Mouse (Mus musculus): ENCODE data around the gene Pebp1. TPM values are rescaled to one million over a fixed set of nuclear protein-coding genes. Genes with fewer than 3 reads are reported as not detected.
"Not testable (repeated sequence)": the region's sequence is repeated elsewhere in the genome, so short reads cannot be mapped to it uniquely, and the experiment has no call there.

Pebp1 gene
- polyA plus RNA-seq, 1 experiment from 2014 or later: 1,042 TPM

GRCm38 (mm10) chr5:117307699-117308098, 20.3 kb upstream of the Pebp1 start:
- ATAC-seq (ENCODE audit: low FRiP score): no peak
- Histone ChIP-seq H3K4me2 (replicated peaks) (no peak overlapping the region), H3K36me3 (replicated peaks; ENCODE audit: control insufficient read depth, insufficient read depth) (no peaks in the 10 kb centered on the region), H3K9me3 (ENCODE audit: control insufficient read depth, low read length) (0 out of 2 replicates have a peak, but pooled peaks cover 3% of the 10 kb centered on the region), H3K27ac (no peak overlapping the region), H3K4me1 (replicated peaks; ENCODE audit: control insufficient read depth, insufficient read depth, low read length) (0 out of 2 replicates have a peak, but pooled peaks cover 4% of the 10 kb centered on the region), H3K27me3 (ENCODE audit: control insufficient read depth, insufficient read depth, low read length) (no peaks in the 10 kb centered on the region), H3K9ac (no peak overlapping the region), H3K4me3 (replicated peaks; ENCODE audit: low read length) (no peak overlapping the region)
- DNase-seq (ENCODE audit: low spot score): peak; percentile 55
- 44% methylated on average over 11 of the region's 11 CpGs for WGBS

GRCm38 (mm10) chr5:117306826-117307225, 19.4 kb upstream of the Pebp1 start:
- no peaks in the 10 kb centered on the region for H3K36me3 ChIP-seq (replicated peaks; ENCODE audit: control insufficient read depth, insufficient read depth)
- 0 out of 2 replicates have a peak, but pooled peaks cover 4% of the 10 kb centered on the region for H3K4me1 ChIP-seq (replicated peaks; ENCODE audit: control insufficient read depth, insufficient read depth, low read length)
- ATAC-seq (ENCODE audit: low FRiP score): no peak
- no peak overlapping the region for H3K9ac ChIP-seq
- no peak for DNase-seq (ENCODE audit: low spot score)
- WGBS: 88% methylated on average over 2 of the region's 2 CpGs
- H3K9me3 ChIP-seq (ENCODE audit: control insufficient read depth, low read length): 0 out of 2 replicates have a peak, but pooled peaks cover 3% of the 10 kb centered on the region
- H3K27ac ChIP-seq: no peak overlapping the region
- H3K4me3 ChIP-seq (replicated peaks; ENCODE audit: low read length): no peak overlapping the region
- H3K4me2 ChIP-seq (replicated peaks): no peak overlapping the region
- no peaks in the 10 kb centered on the region for H3K27me3 ChIP-seq (ENCODE audit: control insufficient read depth, insufficient read depth, low read length)

DNA sequence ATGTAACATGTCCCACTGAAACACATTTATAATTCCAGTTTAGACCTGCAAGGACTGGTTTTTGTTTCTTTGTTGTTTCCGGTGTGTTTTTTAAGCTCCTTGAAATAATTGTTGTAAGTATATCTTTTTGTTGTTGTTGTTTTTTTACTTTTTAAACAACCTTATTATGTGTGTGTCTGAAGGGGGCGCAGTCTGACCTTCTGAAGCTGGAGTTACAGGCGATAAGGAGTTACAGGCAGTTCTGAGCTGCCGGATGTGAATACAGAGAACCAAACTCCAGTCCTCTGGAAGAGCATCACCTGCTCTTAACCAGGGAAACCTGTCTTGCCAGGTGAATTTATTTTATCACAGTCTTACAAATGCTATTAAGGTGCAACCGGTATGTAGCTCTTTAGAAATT, 18.3 kb upstream of the Pebp1 start:
- no peaks in the 10 kb centered on the region for H3K36me3 ChIP-seq (replicated peaks; ENCODE audit: control insufficient read depth, insufficient read depth)
- 96% methylated on average over 5 of the region's 5 CpGs for WGBS
- no peak overlapping the region for H3K27ac ChIP-seq
- no peak overlapping the region for H3K4me3 ChIP-seq (replicated peaks; ENCODE audit: low read length)
- H3K9ac ChIP-seq: no peak overlapping the region
- no peaks in the 10 kb centered on the region for H3K27me3 ChIP-seq (ENCODE audit: control insufficient read depth, insufficient read depth, low read length)
- H3K9me3 ChIP-seq (ENCODE audit: control insufficient read depth, low read length): 0 out of 2 replicates have a peak, but pooled peaks cover 3% of the 10 kb centered on the region
- ATAC-seq (ENCODE audit: low FRiP score): no peak
- no peak overlapping the region for H3K4me2 ChIP-seq (replicated peaks)
- DNase-seq (ENCODE audit: low spot score): no peak
- 0 out of 2 replicates have a peak, but pooled peaks cover 4% of the 10 kb centered on the region for H3K4me1 ChIP-seq (replicated peaks; ENCODE audit: control insufficient read depth, insufficient read depth, low read length)

- no peak overlapping the region for H3K27ac ChIP-seq
- WGBS: 79% methylated on average over 7 of the region's 7 CpGs
- 0 out of 2 replicates have a peak, but pooled peaks cover 4% of the 10 kb centered on the region for H3K4me1 ChIP-seq (replicated peaks; ENCODE audit: control insufficient read depth, insufficient read depth, low read length)
- DNase-seq (ENCODE audit: low spot score) (peak; percentile 71), ATAC-seq (ENCODE audit: low FRiP score) (no peak)
- no peaks in the 10 kb centered on the region for H3K36me3 ChIP-seq (replicated peaks; ENCODE audit: control insufficient read depth, insufficient read depth)
- H3K4me3 ChIP-seq (replicated peaks; ENCODE audit: low read length): no peak overlapping the region
- H3K9ac ChIP-seq: no peak overlapping the region
- no peaks in the 10 kb centered on the region for H3K27me3 ChIP-seq (ENCODE audit: control insufficient read depth, insufficient read depth, low read length)
- H3K4me2 ChIP-seq (replicated peaks): no peak overlapping the region
- H3K9me3 ChIP-seq (ENCODE audit: control insufficient read depth, low read length): 0 out of 2 replicates have a peak, but pooled peaks cover 3% of the 10 kb centered on the region
These were observed 17.5 kb upstream of the Pebp1 start for GRCm38 (mm10) chr5:117304947-117305346.

- no peaks in the 10 kb centered on the region for H3K36me3 ChIP-seq (replicated peaks; ENCODE audit: control insufficient read depth, insufficient read depth)
- no peak overlapping the region for H3K4me2 ChIP-seq (replicated peaks)
- H3K27ac ChIP-seq: no peak overlapping the region
- H3K9ac ChIP-seq: no peak overlapping the region
- ATAC-seq (ENCODE audit: low FRiP score) (no peak), DNase-seq (ENCODE audit: low spot score) (no peak)
- H3K4me1 ChIP-seq (replicated peaks; ENCODE audit: control insufficient read depth, insufficient read depth, low read length): 0 out of 2 replicates have a peak, but pooled peaks cover 4% of the 10 kb centered on the region
- H3K27me3 ChIP-seq (ENCODE audit: control insufficient read depth, insufficient read depth, low read length): no peaks in the 10 kb centered on the region
- no peak overlapping the region for H3K4me3 ChIP-seq (replicated peaks; ENCODE audit: low read length)
- H3K9me3 ChIP-seq (ENCODE audit: control insufficient read depth, low read length): 0 out of 2 replicates have a peak, but pooled peaks cover 3% of the 10 kb centered on the region
- WGBS: 36% methylated on average over 18 of the region's 18 CpGs
These were observed 16.5 kb upstream of the Pebp1 start for GRCm38 (mm10) chr5:117303691-117304579.

DNA sequence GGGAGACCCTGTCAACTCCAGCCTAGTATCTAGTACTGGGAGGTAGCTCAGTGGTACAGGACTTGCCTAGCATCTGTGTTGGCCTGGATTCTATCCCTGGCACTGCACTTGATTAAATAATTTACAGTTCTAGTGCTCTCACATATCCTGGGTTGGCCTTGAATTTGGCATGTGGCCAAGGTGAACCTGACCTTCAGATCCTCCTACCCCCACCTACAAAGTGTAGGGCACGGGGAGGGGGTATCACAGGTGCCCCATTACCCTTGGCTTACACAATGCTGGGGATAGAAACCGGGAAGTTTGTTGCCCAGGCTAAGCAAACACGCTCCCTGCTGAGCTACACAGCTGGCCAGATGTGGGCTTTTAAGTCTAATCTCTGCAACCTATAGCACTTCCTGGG, 15.5 kb upstream of the Pebp1 start:
- DNase-seq (ENCODE audit: low spot score): no peak
- Histone ChIP-seq H3K27me3 (ENCODE audit: control insufficient read depth, insufficient read depth, low read length) (no peaks in the 10 kb centered on the region), H3K4me2 (replicated peaks) (no peak overlapping the region), H3K4me3 (replicated peaks; ENCODE audit: low read length) (no peak overlapping the region), H3K9ac (no peak overlapping the region), H3K9me3 (ENCODE audit: control insufficient read depth, low read length) (0 out of 2 replicates have a peak, but pooled peaks cover 3% of the 10 kb centered on the region), H3K27ac (no peak overlapping the region), H3K36me3 (replicated peaks; ENCODE audit: control insufficient read depth, insufficient read depth) (no peaks in the 10 kb centered on the region), H3K4me1 (replicated peaks; ENCODE audit: control insufficient read depth, insufficient read depth, low read length) (0 out of 2 replicates have a peak, but pooled peaks cover 4% of the 10 kb centered on the region)
- no peak for ATAC-seq (ENCODE audit: low FRiP score)
- whole genome bisulfite sequencing: 75% methylated on average over 3 of the region's 3 CpGs

- 94% methylated on average over 8 of the region's 8 CpGs for WGBS
- Histone ChIP-seq H3K9me3 (ENCODE audit: control insufficient read depth, low read length) (no peaks in the 10 kb centered on the region), H3K4me3 (replicated peaks; ENCODE audit: low read length) (no peak overlapping the region), H3K36me3 (replicated peaks; ENCODE audit: control insufficient read depth, insufficient read depth) (no peaks in the 10 kb centered on the region), H3K27me3 (ENCODE audit: control insufficient read depth, insufficient read depth, low read length) (no peaks in the 10 kb centered on the region), H3K9ac (no peak overlapping the region), H3K4me1 (replicated peaks; ENCODE audit: control insufficient read depth, insufficient read depth, low read length) (no peaks in the 10 kb centered on the region), H3K4me2 (replicated peaks) (no peak overlapping the region), H3K27ac (no peak overlapping the region)
- DNase-seq (ENCODE audit: low spot score) (no peak), ATAC-seq (ENCODE audit: low FRiP score) (no peak)
These were observed 7.6 kb upstream of the Pebp1 start for GRCm38 (mm10) chr5:117295011-117295410.

DNA sequence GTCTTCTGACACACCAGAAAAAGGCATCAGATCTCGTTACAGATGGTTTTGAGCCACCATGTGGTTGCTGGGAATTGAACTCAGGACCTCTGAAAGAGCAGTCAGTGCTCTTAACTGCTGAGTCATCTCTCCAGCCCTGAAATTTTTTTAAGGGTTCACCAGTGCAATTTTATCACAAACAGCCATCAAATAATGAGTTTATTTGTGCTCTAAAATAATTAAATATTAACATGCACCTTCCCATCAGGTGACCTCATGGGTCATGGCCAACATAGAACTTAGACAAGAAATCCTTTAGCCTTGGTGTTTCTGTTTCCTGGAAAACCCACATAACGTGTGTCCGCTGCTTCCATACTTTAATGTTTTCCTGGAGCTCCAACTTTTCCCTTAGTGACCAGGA, 6.4 kb upstream of the Pebp1 start:
- not testable (repeated sequence) for DNase-seq (ENCODE audit: low spot score)

DNA sequence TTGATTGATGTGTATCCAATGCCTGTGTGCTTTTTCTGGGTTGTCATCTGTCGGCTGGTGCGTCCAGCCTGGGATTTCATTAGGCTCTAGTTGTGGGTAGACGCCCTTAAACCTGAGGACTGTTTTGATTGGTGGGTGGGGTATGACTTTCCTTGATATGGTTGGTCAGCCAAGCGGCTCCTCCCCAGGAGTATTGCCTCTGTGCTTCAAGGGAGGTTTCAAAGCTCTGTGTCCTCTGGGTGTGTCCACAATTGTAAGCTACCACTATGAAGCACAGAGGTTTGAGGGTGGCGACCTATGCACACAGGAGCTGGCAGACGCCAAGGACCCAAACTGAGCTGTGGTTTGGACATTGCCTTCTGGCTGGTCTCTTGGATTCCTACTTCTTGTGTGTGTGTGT, 5.1 kb upstream of the Pebp1 start:
- H3K36me3 ChIP-seq (replicated peaks; ENCODE audit: control insufficient read depth, insufficient read depth): no peaks in the 10 kb centered on the region
- no peaks in the 10 kb centered on the region for H3K27me3 ChIP-seq (ENCODE audit: control insufficient read depth, insufficient read depth, low read length)
- H3K9ac ChIP-seq: no peak overlapping the region
- H3K27ac ChIP-seq: no peak overlapping the region
- no peak overlapping the region for H3K4me3 ChIP-seq (replicated peaks; ENCODE audit: low read length)
- no peak overlapping the region for H3K4me2 ChIP-seq (replicated peaks)
- 76% methylated on average over 6 of the region's 6 CpGs for WGBS
- H3K9me3 ChIP-seq (ENCODE audit: control insufficient read depth, low read length): no peaks in the 10 kb centered on the region
- no peak for DNase-seq (ENCODE audit: low spot score)
- H3K4me1 ChIP-seq (replicated peaks; ENCODE audit: control insufficient read depth, insufficient read depth, low read length): 0 out of 2 replicates have a peak, but pooled peaks cover 5% of the 10 kb centered on the region
- no peak for ATAC-seq (ENCODE audit: low FRiP score)

More for the DNA sequence above, 6.4 kb upstream of the Pebp1 start:
- not testable (repeated sequence) for H3K27me3 ChIP-seq (ENCODE audit: control insufficient read depth, insufficient read depth, low read length); H3K9me3 ChIP-seq (ENCODE audit: control insufficient read depth, low read length); H3K4me2 ChIP-seq (replicated peaks); ATAC-seq (ENCODE audit: low FRiP score); H3K27ac ChIP-seq; H3K4me3 ChIP-seq (replicated peaks; ENCODE audit: low read length); H3K36me3 ChIP-seq (replicated peaks; ENCODE audit: control insufficient read depth, insufficient read depth); H3K9ac ChIP-seq; H3K4me1 ChIP-seq (replicated peaks; ENCODE audit: control insufficient read depth, insufficient read depth, low read length)
- 87% methylated on average over 3 of the region's 3 CpGs for whole genome bisulfite sequencing

Data from hindbrain, embryonic 14.5 days (tissue).